8 mouse cellular contexts compared by ENCODE assay signal in the genomic region with DNA sequence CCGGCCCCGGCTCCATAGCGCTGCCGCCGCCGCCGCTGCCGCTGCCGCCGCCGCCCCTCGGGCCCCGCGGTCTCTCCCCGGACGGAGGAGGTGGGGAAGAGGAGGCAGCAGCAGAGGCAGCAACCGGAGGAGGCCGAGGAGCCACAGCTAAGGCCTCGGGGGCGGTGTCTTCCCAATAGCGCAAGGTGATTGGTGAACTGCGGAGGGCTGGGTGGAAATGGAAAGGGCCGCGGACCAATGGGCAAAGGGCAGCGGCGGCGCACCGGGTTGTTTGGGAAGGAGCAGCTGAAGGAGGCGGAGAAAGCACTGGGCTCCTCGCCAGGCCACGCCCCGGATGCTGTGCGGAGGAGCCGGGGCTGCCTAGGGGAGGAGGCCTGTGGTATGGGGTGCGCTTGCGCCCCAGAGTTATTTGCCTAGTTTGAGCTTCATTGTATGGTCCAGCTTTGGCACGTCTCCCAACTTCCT. TPM values are rescaled to one million over a fixed set of nuclear protein-coding genes. Genes with fewer than 3 reads are reported as not detected.
DNase-seq lines count a peak whose midpoint lies in the region; ATAC-seq and TF ChIP-seq lines count a peak whose summit lies in the region.

Bmt2 (minus strand) TSS at position 149 of the 465 bp plus-strand sequence.

- H3K4me3 ChIP-seq in cortical plate, adult 2 months (ENCODE audit: insufficient read depth, low read length), result peak within 1 kb of the TSS; percentile 98
- peak within 1 kb of the TSS; percentile 99 for H3K4me3 ChIP-seq in megakaryocyte, embryonic 14.5 days (replicated peaks)

- TF ChIP-seq CTCF in cortical plate, adult 2 months (IDR thresholded peaks at IDR 0.05; ENCODE audit: extremely low read depth, insufficient read depth, low read length), result no peak

- H3K27me3 ChIP-seq in megakaryocyte, embryonic 14.5 days (replicated peaks), result no peaks in the 10 kb centered on the region

- no peaks in the 10 kb centered on the region for H3K9me3 ChIP-seq in megakaryocyte, embryonic 14.5 days

- peak; percentile 96 for ATAC-seq in activated CD4-positive, CD25-positive, alpha-beta regulatory T cell, adult 4 months

- peak; percentile 98 to 99 for DNase-seq in gastrocnemius, adult 8-10 months (ENCODE audit: low spot score in 2 of 2)
- peak; percentile 83 for DNase-seq in hindlimb bud, embryonic 11.5 days (ENCODE audit: extremely low spot score, low read depth, low spot score)
- DNase-seq in left cerebral cortex, adult 8-10 months (ENCODE audit: low spot score in 2 of 2), result peak; percentile 96 to 98
- DNase-seq in right cerebral cortex, postnatal 10 days (ENCODE audit: low spot score in 2 of 2), result peak; percentile 99 to 100
- DNase-seq in urinary bladder, postnatal 25 days (ENCODE audit: low spot score), result peak; percentile 98

- H3K4me1 ChIP-seq in cortical plate, adult 2 months (ENCODE audit: control insufficient read depth, insufficient read depth, low read length), result peaks cover 1% of the 10 kb centered on the region; the same call in 1 of the 2 replicates
- peaks cover 49% of the 10 kb centered on the region for H3K4me1 ChIP-seq in megakaryocyte, embryonic 14.5 days

- H3K27ac ChIP-seq in cortical plate, adult 2 months (ENCODE audit: insufficient read depth, low read length), result peak within 1 kb of the TSS; percentile 77

- TF ChIP-seq POLR2A in cortical plate, adult 2 months (IDR thresholded peaks at IDR 0.05; ENCODE audit: extremely low read depth, insufficient read depth, low read length), result peak; percentile 94

- peaks cover 19% of the 10 kb centered on the region for H3K36me3 ChIP-seq in megakaryocyte, embryonic 14.5 days (replicated peaks; ENCODE audit: low read length)

RNA-seq across cellular contexts. Expression of gene Bmt2, which starts in this region (rescaled TPM):
- polyA plus RNA-seq in activated CD4-positive, CD25-positive, alpha-beta regulatory T cell, adult 4 months (2017; shearing (Covaris generic)), result 10 to 100 TPM in 1 of 2 experiments, 1 to 10 TPM in 1; 7.7 to 11.3 TPM
- polyA plus RNA-seq in cortical plate, adult 2 months (2012; rRNA removed), result 13.8 and 15.8 TPM in 2 replicates
- 10 to 100 TPM in 2 of 4 experiments, 1 to 10 TPM in 2; 8.7 to 11.7 (median 10.3) TPM for total RNA-seq in gastrocnemius, adult 8-10 months (2022)
- 10 to 100 TPM; 20.9 to 23.5 (median 22.8) TPM for total RNA-seq in left cerebral cortex, adult 8-10 months (2022)
- 0.92 and 1.8 TPM in 2 replicates for polyA plus RNA-seq in megakaryocyte, embryonic 14.5 days (2012; ENCODE audit: insufficient read depth, low replicate concordance)

Comparison
In these comparisons a context has a peak if more than half of its experiments do, and no peak if none do; other contexts are left out.
1. Peak in every context shown above with its lines: DNase-seq, ATAC-seq, H3K4me3 ChIP-seq and H3K27ac ChIP-seq.